Mouse (Mus musculus) limb, embryonic 12.5 days (tissue): Measurements from ENCODE around the gene Aurkaip1. TPM values are rescaled to one million over a fixed set of nuclear protein-coding genes. Genes with fewer than 3 reads are reported as not detected.
"Not testable (repeated sequence)": the region's sequence is repeated elsewhere in the genome, so short reads cannot be mapped to it uniquely, and the experiment has no call there.

Experiments used
- ATAC-seq: fragments of 200-750 bp; cut with Nextera tagmentation; 2 replicates; pipeline ENCODE4 v1.8.0; 2017; ENCODE audit warnings: low read depth, moderate TSS enrichment; ENCODE audit not compliant: insufficient number of reproducible peaks, insufficient read depth, low FRiP score, low TSS enrichment
- H3K27ac ChIP-seq: fragments of 300-500 bp; sonication (generic); 2 replicates; pipeline ENCODE4 v1.5.1; 2016; ENCODE audit warnings: mild to moderate bottlenecking, moderate library complexity
- H3K27me3 ChIP-seq: fragments of 300-500 bp; sonication (generic); 2 replicates; pipeline ENCODE4 v1.6.1; 2016; ENCODE audit warnings: mild to moderate bottlenecking, moderate library complexity
- H3K36me3 ChIP-seq: fragments of 300-500 bp; sonication (generic); 2 replicates; pipeline ENCODE4 v1.6.1; 2016; ENCODE audit warnings: mild to moderate bottlenecking, moderate library complexity
- H3K4me1 ChIP-seq: fragments of 300-500 bp; sonication (generic); replicated peaks from 2 replicates; pipeline ENCODE4 v1.6.1; 2016
- H3K4me2 ChIP-seq: fragments of 300-500 bp; sonication (generic); 2 replicates; pipeline ENCODE4 v1.6.1; 2016; ENCODE audit warnings: mild to moderate bottlenecking, moderate library complexity
- H3K4me3 ChIP-seq: fragments of 300-500 bp; sonication (generic); replicated peaks from 2 replicates; pipeline ENCODE4 v1.5.1; 2016; ENCODE audit warnings: mild to moderate bottlenecking
- H3K9ac ChIP-seq: fragments of 300-500 bp; sonication (generic); replicated peaks from 2 replicates; pipeline ENCODE4 v1.6.1; 2016; ENCODE audit warnings: mild to moderate bottlenecking, moderate library complexity
- H3K9me3 ChIP-seq: fragments of 300-500 bp; sonication (generic); 2 replicates; pipeline ENCODE4 v1.6.1; 2016; ENCODE audit warnings: mild to moderate bottlenecking, moderate library complexity
- WGBS: fragments of 180-500 bp; shearing (Covaris S2); methylation state at CpG from one replicate; pipeline ENCODE4 v1.1.7; 2016; 5-methylcytosine and 5-hydroxymethylcytosine counted together
- polyA plus RNA-seq: library from polyadenylated mRNA; unstranded; fragments of >200 nt; fragmentation: Nextera tagmentation; extraction: Ambion mirVana; gene quantifications from 2 replicates; pipeline ENCODE4 v1.2.1, GENCODE M21; 2016

The Aurkaip1 gene
- polyA plus RNA-seq, result 146 and 151 TPM in 2 replicates

DNA sequence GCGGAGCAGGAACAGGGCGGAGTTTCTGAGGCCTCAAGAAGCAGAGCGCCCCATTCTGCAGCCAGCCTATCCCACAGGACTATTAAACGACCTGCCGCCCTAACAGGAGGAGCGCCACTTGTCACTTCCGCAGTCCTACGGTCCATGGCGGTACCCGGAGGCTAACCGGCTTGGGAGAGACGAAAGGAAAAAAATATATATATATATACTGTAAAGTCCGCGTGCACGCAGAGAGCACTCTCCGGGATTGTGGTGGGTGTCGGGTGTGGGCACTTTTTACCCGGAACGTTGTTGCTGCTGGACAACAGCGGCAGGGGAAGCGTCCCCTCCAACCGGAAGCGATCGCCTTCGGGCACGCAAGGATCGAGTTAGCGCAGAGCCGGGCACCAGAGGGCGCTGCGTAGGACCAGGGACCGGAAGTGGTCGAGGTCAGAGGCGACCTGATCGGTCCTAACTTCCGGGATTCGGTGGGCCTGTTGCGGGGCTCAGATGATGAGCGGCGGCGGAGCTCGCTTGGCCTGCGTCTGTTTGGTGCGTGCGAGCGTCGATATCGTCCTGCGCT lies at the start of gene Aurkaip1:
Gene Aurkaip1 (plus strand): TSS at position 68 of the 562 bp plus-strand sequence.
- Histone ChIP-seq H3K4me3 (peak within 1 kb of the TSS; percentile 86), H3K27ac (peak within 1 kb of the TSS; percentile 88), H3K4me2 (peak within 1 kb of the TSS; percentile 97), H3K27me3 (no peaks in the 10 kb centered on the region), H3K9me3 (no peaks in the 10 kb centered on the region), H3K36me3 (peaks cover 40% of the 10 kb centered on the region), H3K9ac (peak within 1 kb of the TSS; percentile 85), H3K4me1 (peaks cover 21% of the 10 kb centered on the region)
- peak; percentile 90 for ATAC-seq
- under 1% methylated on average over 49 of the region's 49 CpGs for WGBS

- peak overlapping the region; percentile 74 for H3K27ac ChIP-seq
- no peaks in the 10 kb centered on the region for H3K27me3 ChIP-seq
- H3K4me3 ChIP-seq, result peak overlapping the region; percentile 61
- WGBS, result 47% methylated on average over 16 of the region's 16 CpGs
- no peak for ATAC-seq
- H3K9me3 ChIP-seq, result no peaks in the 10 kb centered on the region
- peak overlapping the region; percentile 71 for H3K4me2 ChIP-seq
- H3K36me3 ChIP-seq, result no peaks in the 10 kb centered on the region
- H3K4me1 ChIP-seq, result peaks cover 13% of the 10 kb centered on the region
- peak overlapping the region; percentile 80; the same call in 1 of the 2 replicates for H3K9ac ChIP-seq
These were observed 47.5 kb upstream of the Aurkaip1 start for GRCm38 (mm10) chr4:155783486-155784080.

DNA sequence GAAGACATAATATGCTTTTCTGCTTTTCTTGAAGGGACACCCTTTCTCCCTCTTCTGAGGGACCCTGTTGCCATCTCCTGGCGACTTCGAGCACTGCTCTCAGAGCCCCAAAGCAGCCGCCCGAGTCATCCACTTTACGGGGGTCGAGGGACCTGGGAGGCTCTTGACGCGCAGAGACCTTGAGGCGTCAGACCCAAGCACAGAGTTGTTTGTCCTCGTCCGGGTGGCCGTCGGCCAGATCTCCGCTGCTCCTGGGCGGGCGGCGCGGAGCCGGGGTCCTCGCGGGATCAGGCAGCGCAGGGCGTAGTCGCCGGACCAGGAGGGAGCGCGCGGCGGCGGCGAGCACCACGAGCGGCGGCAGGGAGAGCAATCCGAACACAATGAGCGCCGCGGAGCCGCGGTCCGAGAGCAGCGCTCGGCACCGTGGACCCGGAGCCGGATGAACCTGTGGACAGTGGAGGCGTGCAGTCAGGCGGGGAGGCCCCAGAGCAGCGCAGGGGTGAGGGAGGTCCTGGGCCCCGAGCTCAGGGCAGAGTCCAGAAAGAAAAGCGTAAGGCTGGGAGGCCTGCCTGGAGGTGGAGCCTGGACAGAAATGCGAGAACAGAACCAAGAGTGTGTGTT lies 46.9 kb upstream of the Aurkaip1 start:
- under 1% methylated on average over 52 of the region's 52 CpGs for WGBS
- H3K27me3 ChIP-seq, result no peaks in the 10 kb centered on the region
- peak overlapping the region; percentile 71 for H3K4me2 ChIP-seq
- peaks cover 13% of the 10 kb centered on the region for H3K4me1 ChIP-seq
- H3K9me3 ChIP-seq, result no peaks in the 10 kb centered on the region
- no peaks in the 10 kb centered on the region for H3K36me3 ChIP-seq
- peak overlapping the region; percentile 80 for H3K9ac ChIP-seq
- peak overlapping the region; percentile 74 for H3K27ac ChIP-seq
- ATAC-seq, result peak; percentile 70
- H3K4me3 ChIP-seq, result peak overlapping the region; percentile 61

DNA sequence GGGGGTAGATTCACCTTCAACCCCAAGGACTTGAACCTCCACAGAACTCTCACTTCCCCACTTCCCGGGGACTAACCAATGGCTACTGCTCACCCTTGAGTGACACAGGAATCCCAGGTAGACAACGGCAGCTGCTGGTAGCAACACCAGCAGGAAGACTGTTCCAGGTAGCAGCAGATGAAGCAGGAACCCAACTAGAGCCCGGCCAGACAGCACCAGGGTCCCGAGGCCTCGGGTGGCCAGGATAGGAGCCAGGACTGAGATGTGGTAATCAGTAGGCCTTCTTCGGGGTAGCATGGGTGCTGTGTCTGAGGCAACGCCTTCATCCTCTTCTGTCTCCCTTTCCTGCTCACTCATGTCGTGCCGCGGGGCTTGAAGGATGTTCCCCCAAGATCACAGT lies 45.8 kb upstream of the Aurkaip1 start:
- Histone ChIP-seq H3K9me3 (no peaks in the 10 kb centered on the region), H3K9ac (0 out of 2 replicates have a peak overlapping the region, but pooled peaks have one; percentile 31), H3K27ac (peak overlapping the region; percentile 35; the same call in 1 of the 2 replicates), H3K4me3 (no peak overlapping the region), H3K4me1 (peaks cover 13% of the 10 kb centered on the region), H3K36me3 (no peaks in the 10 kb centered on the region), H3K4me2 (peak overlapping the region; percentile 71; the same call in 1 of the 2 replicates), H3K27me3 (no peaks in the 10 kb centered on the region)
- ATAC-seq, result no peak
- 80% methylated on average over 10 of the region's 10 CpGs for WGBS

DNA sequence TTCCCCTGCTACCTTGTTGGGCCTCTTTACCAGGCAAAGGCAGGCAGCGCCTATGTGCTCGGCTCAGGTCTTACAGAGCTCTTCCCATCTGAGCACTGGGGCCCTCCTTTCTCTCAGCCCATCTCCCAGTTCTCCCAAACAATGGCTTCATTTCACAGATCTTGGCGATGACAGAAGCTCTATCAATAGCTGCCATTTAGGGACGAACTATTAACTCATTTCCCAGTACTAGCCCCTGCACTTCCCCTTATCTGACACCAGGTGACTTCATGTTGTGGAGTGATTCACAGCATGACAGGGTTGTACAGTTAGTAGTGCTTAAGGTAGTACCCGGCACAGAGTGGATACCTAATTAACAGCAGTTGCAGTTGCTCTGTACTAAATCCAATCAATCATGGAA lies 45.3 kb upstream of the Aurkaip1 start, which contains the start of gene Tmem88b:
Gene Tmem88b (minus strand): TSS at position 56 of the 400 bp plus-strand sequence.
- Histone ChIP-seq H3K27ac (peak within 1 kb of the TSS; percentile 35; the same call in 1 of the 2 replicates), H3K4me1 (peaks cover 12% of the 10 kb centered on the region), H3K36me3 (no peaks in the 10 kb centered on the region), H3K27me3 (0 out of 2 replicates have a peak, but pooled peaks cover under 1% of the 10 kb centered on the region), H3K9me3 (no peaks in the 10 kb centered on the region), H3K9ac (0 out of 2 replicates have a peak within 1 kb of the TSS, but pooled peaks have one; percentile 80), H3K4me3 (peak within 1 kb of the TSS; percentile 61), H3K4me2 (peak within 1 kb of the TSS; percentile 71)
- 75% methylated on average over 5 of the region's 5 CpGs for WGBS
- ATAC-seq, result no peak

DNA sequence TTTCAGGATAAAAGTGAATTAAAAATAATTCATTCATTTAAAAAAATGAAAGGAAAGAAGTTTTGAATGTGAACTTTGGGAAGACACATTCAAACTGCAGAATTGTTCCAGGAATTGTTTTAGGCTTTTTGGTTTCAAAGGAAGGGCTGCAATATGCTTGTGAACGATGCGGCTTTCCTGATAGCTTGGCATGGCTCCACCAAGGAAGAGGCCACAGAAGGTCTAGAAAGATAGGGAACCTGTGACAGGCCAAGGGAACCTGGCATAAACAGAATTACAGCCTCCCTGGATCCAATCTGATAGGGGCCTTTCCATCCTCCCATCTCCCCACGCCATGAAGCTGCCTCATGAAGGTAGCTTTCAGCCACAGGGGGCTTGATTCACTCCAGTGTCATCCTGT lies 42.8 kb upstream of the Aurkaip1 start:
- no peaks in the 10 kb centered on the region for H3K9me3 ChIP-seq
- H3K27me3 ChIP-seq, result peaks cover 18% of the 10 kb centered on the region
- no peak overlapping the region for H3K9ac ChIP-seq
- no peak overlapping the region for H3K27ac ChIP-seq
- WGBS, result 72% methylated on average over 3 of the region's 3 CpGs
- ATAC-seq, result no peak
- H3K4me2 ChIP-seq, result no peak overlapping the region
- peaks cover 9% of the 10 kb centered on the region for H3K4me1 ChIP-seq
- no peak overlapping the region for H3K4me3 ChIP-seq
- H3K36me3 ChIP-seq, result no peaks in the 10 kb centered on the region

DNA sequence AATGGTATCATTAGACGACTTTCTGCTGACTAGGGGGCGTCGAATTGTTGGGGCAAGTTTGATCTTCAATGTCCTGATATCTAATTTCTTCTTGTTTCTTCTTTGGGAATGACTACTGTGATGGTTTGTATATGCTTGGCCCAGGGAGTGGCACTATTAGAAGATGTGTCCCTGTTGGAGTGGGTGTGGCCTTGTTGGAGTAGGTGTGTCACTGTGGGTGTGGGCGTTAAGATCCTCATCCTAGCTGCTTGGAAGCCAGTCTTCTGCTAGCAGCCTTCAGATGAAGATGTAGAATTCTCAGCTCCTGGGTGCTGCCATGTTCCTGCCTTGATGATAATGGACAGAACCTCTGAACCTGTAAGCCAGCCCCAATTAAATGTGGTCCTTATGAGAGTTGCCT lies 42.2 kb upstream of the Aurkaip1 start:
- H3K27ac ChIP-seq, H3K36me3 ChIP-seq, H3K4me3 ChIP-seq, ATAC-seq, H3K9me3 ChIP-seq, H3K9ac ChIP-seq, H3K4me2 ChIP-seq, H3K4me1 ChIP-seq: not testable (repeated sequence)
- WGBS, result 81% methylated on average over 4 of the region's 4 CpGs
- peaks cover 18% of the 10 kb centered on the region for H3K27me3 ChIP-seq

DNA sequence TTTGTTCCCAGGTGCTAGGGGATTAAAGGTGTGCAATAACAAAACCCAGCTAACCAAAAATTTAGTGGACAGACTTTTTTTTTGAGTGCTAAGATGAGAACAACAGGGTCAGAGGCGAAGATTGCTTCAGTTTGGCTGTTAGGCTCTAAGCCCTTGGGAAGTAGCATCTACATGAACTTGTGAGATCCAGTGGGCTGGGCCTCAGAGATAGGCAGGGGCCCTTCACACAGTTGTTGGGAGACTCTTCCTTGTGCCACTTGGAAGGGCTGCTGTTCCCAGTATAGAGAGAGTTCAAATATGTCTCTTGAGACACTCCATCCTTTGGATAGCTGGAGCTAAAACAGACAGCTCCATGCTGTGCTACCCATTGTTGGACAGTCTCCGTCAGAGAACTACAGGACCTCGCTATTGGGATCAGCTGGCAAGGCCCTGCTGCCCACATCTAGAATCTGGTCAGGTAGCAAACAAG lies 41.0 kb upstream of the Aurkaip1 start, which contains the start of gene Ankrd65:
Gene Ankrd65 (plus strand): TSS at position 419 of the 469 bp plus-strand sequence.
- no peaks in the 10 kb centered on the region for H3K9me3 ChIP-seq
- no peaks in the 10 kb centered on the region for H3K4me1 ChIP-seq
- H3K4me2 ChIP-seq, result no peak within 1 kb of the TSS
- no peak within 1 kb of the TSS for H3K4me3 ChIP-seq
- no peak within 1 kb of the TSS for H3K27ac ChIP-seq
- H3K9ac ChIP-seq, result no peak within 1 kb of the TSS; the same call in 1 of the 2 replicates
- H3K27me3 ChIP-seq, result peaks cover 18% of the 10 kb centered on the region
- no peaks in the 10 kb centered on the region for H3K36me3 ChIP-seq
- WGBS, result 83% methylated on average over 3 of the region's 3 CpGs
- ATAC-seq, result no peak

DNA sequence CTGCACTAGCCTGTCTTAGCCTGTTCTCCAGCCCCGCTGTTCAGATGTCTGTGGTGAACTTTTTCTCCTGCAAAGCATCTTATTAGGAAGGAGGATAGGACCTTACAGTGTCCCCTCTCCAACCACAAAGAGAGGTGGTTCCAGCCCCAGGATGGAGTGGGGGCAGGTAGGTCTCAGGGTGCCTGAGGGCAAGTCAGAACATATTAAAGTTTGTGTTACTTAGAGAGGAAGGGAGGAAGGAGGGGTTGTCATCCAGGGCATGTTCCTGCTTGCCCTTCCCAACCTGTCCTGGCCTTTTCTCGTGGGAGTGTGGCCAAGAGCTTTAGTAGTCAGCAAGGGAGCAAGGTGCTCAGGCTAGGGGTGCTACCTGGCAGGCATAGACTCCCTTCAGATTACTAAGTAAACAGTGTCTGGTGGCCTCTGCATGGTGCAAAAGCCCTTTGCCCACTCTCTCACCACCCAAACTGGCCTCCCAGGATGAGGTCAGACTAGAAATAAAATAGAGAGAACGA lies 40.4 kb upstream of the Aurkaip1 start:
- Histone ChIP-seq H3K9ac (no peak overlapping the region; the same call in 1 of the 2 replicates), H3K27me3 (peaks cover 18% of the 10 kb centered on the region), H3K9me3 (no peaks in the 10 kb centered on the region), H3K4me2 (no peak overlapping the region), H3K4me1 (no peaks in the 10 kb centered on the region), H3K36me3 (no peaks in the 10 kb centered on the region), H3K27ac (no peak overlapping the region), H3K4me3 (no peak overlapping the region)
- no peak for ATAC-seq
- WGBS, result 56% methylated on average over 3 of the region's 3 CpGs

DNA sequence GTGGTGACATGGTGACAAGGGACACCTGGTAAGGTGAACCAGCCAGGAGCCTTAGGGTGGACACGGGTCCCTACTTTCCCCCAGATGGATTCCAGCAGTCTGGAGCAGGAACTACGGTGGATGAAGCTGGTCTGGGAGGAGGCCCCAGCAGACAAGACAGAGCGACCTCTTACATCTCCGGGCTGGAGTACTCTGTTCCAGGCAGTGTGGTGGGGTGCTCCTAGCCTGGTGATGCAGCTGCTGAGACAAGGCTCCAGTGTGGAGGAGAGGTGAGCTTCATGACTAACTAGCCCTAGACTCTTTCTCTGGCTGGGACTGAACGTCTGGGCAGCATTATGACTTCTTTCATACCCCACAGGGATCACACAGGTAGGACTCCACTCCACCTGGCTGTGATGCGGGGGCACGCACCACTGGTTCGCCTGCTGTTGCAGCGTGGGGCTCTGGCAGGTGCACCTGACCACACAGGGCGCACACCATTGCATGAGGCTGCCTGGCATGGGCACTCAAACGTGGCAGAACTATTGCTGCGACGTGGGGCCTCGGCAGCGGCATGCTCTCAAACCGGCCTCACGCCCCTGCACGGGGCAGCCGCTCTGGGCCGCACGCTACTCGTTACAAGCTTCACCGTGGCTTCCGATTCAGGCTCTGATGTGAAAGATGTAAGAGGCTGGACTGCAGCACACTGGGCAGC lies 39.7 kb upstream of the Aurkaip1 start:
- Histone ChIP-seq H3K9ac (no peak overlapping the region; the same call in 1 of the 2 replicates), H3K4me1 (no peaks in the 10 kb centered on the region), H3K9me3 (no peaks in the 10 kb centered on the region), H3K27me3 (peaks cover 18% of the 10 kb centered on the region), H3K36me3 (no peaks in the 10 kb centered on the region), H3K4me2 (no peak overlapping the region), H3K27ac (no peak overlapping the region), H3K4me3 (no peak overlapping the region)
- WGBS, result 75% methylated on average over 24 of the region's 24 CpGs
- no peak for ATAC-seq
